Mouse (Mus musculus) stomach, adult 2 months (tissue): ENCODE results near the gene Cdca4. TPM values are rescaled to one million over a fixed set of nuclear protein-coding genes. Genes with fewer than 3 reads are reported as not detected.

Source experiments
- polyA plus RNA-seq: library from polyadenylated mRNA; depleted of rRNA; stranded (reverse); fragments of >200 nt; gene quantifications from 2 replicates; pipeline ENCODE4 v1.2.3, GENCODE M21; 2012; rRNA removed

Cdca4 gene
- polyA plus RNA-seq, result 11.5 and 11.9 TPM in 2 replicates

GRCm38 (mm10) chr12:112829244-112829864, at the start of gene Cdca4:
Gene Cdca4, minus strand, starts transcription at chr12:112829423.

DNA sequence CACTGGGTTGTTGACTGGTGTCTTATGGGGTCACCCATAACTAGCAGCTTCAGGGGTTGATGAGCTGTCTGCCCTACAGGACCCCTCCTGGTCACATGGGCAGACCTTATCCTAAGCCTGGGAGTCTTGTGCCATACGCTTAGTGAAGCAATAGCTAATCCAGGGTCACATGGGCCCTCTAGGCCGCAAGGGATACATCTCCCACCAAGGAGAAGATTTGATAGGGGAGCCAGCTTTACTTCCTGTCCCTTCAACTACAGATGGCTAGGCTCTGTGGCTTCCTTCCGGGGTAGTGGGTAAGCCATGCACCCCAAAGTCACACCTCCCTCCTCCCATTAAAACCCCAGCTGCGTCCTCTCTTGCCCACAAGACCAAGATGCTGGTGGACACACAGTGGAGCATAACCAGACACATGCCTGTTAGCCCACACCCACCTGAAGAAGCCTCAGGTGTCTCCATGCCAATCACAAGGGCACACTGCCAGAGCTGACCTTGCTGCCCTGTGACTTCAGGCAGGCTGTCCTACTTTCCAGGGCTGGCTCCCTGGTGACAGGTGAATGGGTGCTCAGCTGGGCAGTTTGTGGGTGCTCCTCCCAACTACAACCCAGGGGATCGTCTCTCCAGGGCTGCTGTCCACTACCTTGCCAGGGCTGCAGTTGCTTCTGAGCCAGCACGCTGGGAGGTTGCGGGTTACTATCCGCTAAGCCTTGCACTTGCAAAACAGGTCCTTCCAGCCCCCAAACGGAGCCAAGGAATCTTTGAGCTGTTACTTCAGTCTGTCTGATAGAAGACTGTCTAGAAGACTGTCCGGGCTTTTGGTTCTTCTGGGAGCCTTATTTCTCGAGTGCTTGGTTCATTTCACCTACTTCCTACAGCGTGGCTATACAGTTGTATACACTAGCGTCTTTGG, 39.2 kb upstream of the Cdca4 start, which contains the start of gene Gpr132:
Gene Gpr132, minus strand, starts transcription at position 51 of the 910 bp plus-strand sequence.

DNA sequence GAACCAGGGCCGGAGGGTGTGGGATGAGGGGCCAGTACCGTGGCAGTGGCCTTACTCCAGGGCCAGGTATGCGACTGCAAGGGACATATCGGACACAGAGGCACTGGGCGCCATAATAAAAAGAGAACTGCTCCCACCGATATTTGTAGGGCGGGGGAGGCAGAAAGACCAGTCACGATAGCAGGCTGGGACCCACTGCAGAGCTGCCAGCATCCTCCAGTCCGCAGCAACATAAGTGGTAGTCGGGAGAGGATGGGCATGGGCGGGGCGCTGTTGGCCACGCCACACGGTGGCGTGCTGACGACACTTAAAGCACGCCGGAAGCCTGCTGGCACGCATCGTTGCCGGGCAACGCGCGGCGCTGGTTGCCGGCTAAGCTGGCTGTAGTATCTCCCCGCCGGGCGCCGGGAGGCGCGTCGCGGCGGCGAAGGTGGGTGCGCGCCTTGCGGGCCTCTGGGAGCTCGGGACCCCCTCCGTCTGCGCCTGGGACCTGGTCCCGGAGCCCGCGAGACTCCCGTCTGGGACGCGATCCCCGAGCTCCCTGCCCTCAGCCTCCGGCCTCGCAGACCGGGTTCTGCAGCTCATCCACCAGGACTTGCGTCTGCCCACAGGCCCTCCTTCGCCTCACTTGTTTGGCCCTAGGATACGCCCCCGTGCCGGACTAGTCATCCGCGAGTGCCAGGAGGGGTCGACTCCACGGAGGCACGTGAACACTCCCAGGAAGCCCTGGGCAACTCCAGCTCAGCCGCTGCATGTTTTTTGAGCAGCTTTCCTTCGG, 20.4 kb downstream of the Cdca4 start, which contains the start of gene Clba1:
Gene Clba1, plus strand, starts transcription at position 351 of the 778 bp plus-strand sequence.

DNA sequence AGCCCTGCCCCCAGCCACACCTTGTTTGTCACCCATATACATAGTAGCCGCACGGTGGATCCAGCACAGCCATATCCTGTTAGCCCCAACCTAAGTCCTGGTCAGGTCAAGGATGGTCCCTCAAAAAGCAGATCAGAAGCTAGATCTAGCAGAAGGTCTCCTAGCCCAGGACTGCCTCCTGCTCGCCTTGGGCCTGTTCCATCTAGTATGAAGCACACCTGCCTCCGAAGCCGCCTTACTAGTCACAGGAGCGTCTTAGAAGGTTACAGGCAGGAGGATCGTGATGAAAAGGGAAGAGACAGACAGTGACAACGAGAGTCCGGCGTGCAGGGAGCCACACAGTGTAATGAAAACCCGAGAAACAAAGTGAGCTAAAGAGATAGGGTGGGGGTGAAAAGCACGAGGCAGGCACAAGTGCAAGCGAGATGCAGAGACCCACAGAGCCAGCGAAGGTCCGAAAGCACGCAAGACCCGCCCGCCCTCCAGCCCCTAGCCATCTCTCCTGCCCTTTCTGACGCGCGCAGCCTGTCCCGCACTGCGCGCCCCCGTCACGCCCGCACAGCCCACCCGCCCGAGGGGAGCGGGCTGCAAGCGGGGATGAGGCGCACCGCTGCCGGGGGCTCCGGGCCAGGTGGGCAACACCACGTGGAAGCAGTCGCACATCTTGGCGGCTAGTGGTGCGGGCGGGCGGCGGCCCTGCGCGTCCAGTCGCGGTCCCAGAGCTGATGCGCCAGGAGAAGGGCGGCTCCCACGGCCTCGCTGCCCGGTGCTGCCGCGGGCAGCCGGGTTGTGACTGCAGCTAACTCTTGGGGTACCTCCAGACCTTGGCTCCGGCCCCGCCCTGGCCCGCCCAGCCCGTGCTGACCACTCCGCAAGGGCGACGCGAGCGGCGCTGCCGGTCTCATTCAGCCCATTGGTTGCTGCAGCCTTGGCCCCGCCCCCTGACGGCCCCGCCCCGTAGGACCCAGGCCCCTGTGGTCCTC, 27.1 kb downstream of the Cdca4 start, which contains the start of gene Ahnak2:
Gene Ahnak2, minus strand, starts transcription at position 794 of the 983 bp plus-strand sequence.

Other genes starting within 250 kb of the Cdca4 start
- 5.6 and 6.4 TPM in 2 replicates for gene Inf2, start 240.6 kb downstream of the Cdca4 start, polyA plus RNA-seq
- 7.7 and 16.7 TPM in 2 replicates for gene Adssl1, start 209.4 kb downstream of the Cdca4 start, polyA plus RNA-seq
- 16.5 and 24.7 TPM in 2 replicates for gene Siva1, start 184.7 kb downstream of the Cdca4 start, polyA plus RNA-seq
- gene Akt1, start 154.5 kb downstream of the Cdca4 start, polyA plus RNA-seq, result 108 and 117 TPM in 2 replicates
- 19.5 and 22.8 TPM in 2 replicates for gene Zbtb42, start 150.6 kb downstream of the Cdca4 start, polyA plus RNA-seq
- 53.4 and 62.7 TPM in 2 replicates for gene Cep170b, start 109.0 kb downstream of the Cdca4 start, polyA plus RNA-seq
- 8.0 and 11.8 TPM in 2 replicates for gene Pld4, start 68.8 kb downstream of the Cdca4 start, polyA plus RNA-seq
- 4.8 and 6.8 TPM in 2 replicates for gene Ahnak2, start 26.8 kb downstream of the Cdca4 start, polyA plus RNA-seq
- gene Clba1, start 20.5 kb downstream of the Cdca4 start, polyA plus RNA-seq, result 5.3 and 9.1 TPM in 2 replicates
- gene Gpr132, start 38.8 kb upstream of the Cdca4 start, polyA plus RNA-seq, result 0.87 and 2.0 TPM in 2 replicates
- gene Jag2, start 100.4 kb upstream of the Cdca4 start, polyA plus RNA-seq, result 15.0 and 24.3 TPM in 2 replicates
- 28.5 and 33.8 TPM in 2 replicates for gene Nudt14, start 112.7 kb upstream of the Cdca4 start, polyA plus RNA-seq
- 38.8 and 132 TPM in 2 replicates for gene Btbd6, start 147.1 kb upstream of the Cdca4 start, polyA plus RNA-seq
- 16.7 and 28.0 TPM in 2 replicates for gene Brf1, start 171.3 kb upstream of the Cdca4 start, polyA plus RNA-seq
- 15.7 and 17.0 TPM in 2 replicates for gene Pacs2, start 185.1 kb upstream of the Cdca4 start, polyA plus RNA-seq
- gene Tex22, start 245.1 kb upstream of the Cdca4 start, polyA plus RNA-seq, result 0.35 TPM in 2 replicates